In genomic region chr5:100546294-100547080, GRCm38 (mm10) we compare ENCODE assay signal across 11 mouse cellular contexts. TPM values are rescaled to one million over a fixed set of nuclear protein-coding genes. Genes with fewer than 3 reads are reported as not detected.
DNase-seq lines count a peak whose midpoint lies in the region; TF ChIP-seq lines count a peak whose summit lies in the region.
"Had no signal": no experiment of that assay in that cellular context is flagged by ENCODE, and none has a peak within 500 bp of the region (broad histone marks: within the 10 kb centered on the region; RNA-seq: fewer than 3 reads in every experiment).

No protein-coding gene starts in this region.

- H3K4me3 ChIP-seq in testis, adult 2 months (ENCODE audit: control insufficient read depth, low read depth, low read length), result no peak overlapping the region
- H3K4me3 ChIP-seq: embryonic facial prominence, embryonic 12.5 days; hindbrain, embryonic 13.5 days; limb, embryonic 12.5 days had no signal

- DNase-seq in cerebellum, postnatal 10 days, result peak; percentile 15 to 31
- DNase-seq in cerebellum, adult 9-11 months, result no peak
- DNase-seq in kidney, postnatal 10 days, result peak; percentile 56
- DNase-seq in kidney, postnatal 25 days, result no peak
- DNase-seq in testis, postnatal 10 days (ENCODE audit: low spot score), result no peak
- no peak for DNase-seq in layer of hippocampus, adult 8-10 months (ENCODE audit: low spot score in 2 of 2)
- no peak for DNase-seq in layer of hippocampus, adult 11-12 months (ENCODE audit: low spot score)

- no peak for TF ChIP-seq POLR2A in testis, adult 2 months (IDR thresholded peaks at IDR 0.05; ENCODE audit: control insufficient read depth, low read depth, low read length)

- no peaks in the 10 kb centered on the region for H3K27me3 ChIP-seq in testis, adult 2 months (ENCODE audit: control insufficient read depth, insufficient read depth, low read length)
- H3K27me3 ChIP-seq: embryonic facial prominence, embryonic 12.5 days; hindbrain, embryonic 13.5 days; limb, embryonic 12.5 days had no signal

- H3K36me3 ChIP-seq in testis, adult 2 months (ENCODE audit: control insufficient read depth, insufficient read depth, low read length), result no peaks in the 10 kb centered on the region; the same call in 1 of the 2 replicates

- no peak overlapping the region for H3K27ac ChIP-seq in testis, adult 2 months (ENCODE audit: control insufficient read depth, insufficient read depth, low read depth, low read length)
- H3K27ac ChIP-seq: embryonic facial prominence, embryonic 12.5 days; hindbrain, embryonic 13.5 days; limb, embryonic 12.5 days had no signal

- H3K4me1 ChIP-seq in testis, adult 2 months (ENCODE audit: control insufficient read depth, insufficient read depth, low read length), result no peaks in the 10 kb centered on the region
- H3K4me1 ChIP-seq: embryonic facial prominence, embryonic 12.5 days; hindbrain, embryonic 13.5 days; limb, embryonic 12.5 days had no signal

- peak; percentile 10; the same call in 1 of the 2 replicates for TF ChIP-seq CTCF in testis, adult 2 months (IDR thresholded peaks at IDR 0.05; ENCODE audit: control insufficient read depth, insufficient read depth, insufficient replicate concordance, low read depth, low read length)

RNA-seq across cellular contexts. Expression of gene Plac8, which starts 25.6 kb away (rescaled TPM):
- polyA plus RNA-seq in testis, adult 2 months (2012; rRNA removed), result 24.6 and 27.2 TPM in 2 replicates
- total RNA-seq in layer of hippocampus, adult 8-10 months (2022), result not detected

RNA-seq across cellular contexts. Expression of gene Cops4, which starts 28.4 kb away (rescaled TPM):
- polyA plus RNA-seq in testis, adult 2 months (2012; rRNA removed), result 118 and 132 TPM in 2 replicates
- total RNA-seq in layer of hippocampus, adult 8-10 months (2022), result 10 to 100 TPM; 80.1 to 90.7 (median 88.1) TPM

RNA-seq across cellular contexts. Expression of gene Lin54, which starts 46.0 kb away (rescaled TPM):
- polyA plus RNA-seq in testis, adult 2 months (2012; rRNA removed), result 13.8 and 14.8 TPM in 2 replicates
- 10 to 100 TPM; 17.9 to 19.9 (median 19.3) TPM for total RNA-seq in layer of hippocampus, adult 8-10 months (2022)

Comparison
In these comparisons a context has a peak if more than half of its experiments do, and no peak if none do; other contexts are left out.
1. DNase-seq: peak in cerebellum, postnatal 10 days (2 of 2) and kidney, postnatal 10 days (single experiment); none in cerebellum, adult 9-11 months (single experiment), kidney, postnatal 25 days (0 of 2), testis, postnatal 10 days (single experiment), layer of hippocampus, adult 8-10 months (0 of 2) and layer of hippocampus, adult 11-12 months (single experiment).